Mouse (Mus musculus) hindbrain, embryonic 16.5 days (tissue): ENCODE measurements around the gene Zdhhc16. TPM values are rescaled to one million over a fixed set of nuclear protein-coding genes. Genes with fewer than 3 reads are reported as not detected.

Experiments used
- ATAC-seq: fragments of 200-750 bp; cut with Nextera tagmentation; 2 replicates; pipeline ENCODE4 v1.8.0; 2017; ENCODE audit warnings: moderate TSS enrichment, moderate library complexity
- H3K27ac ChIP-seq: fragments of 300-500 bp; sonication (generic); 2 replicates; pipeline ENCODE4 v1.5.1; 2014; ENCODE audit warnings: low read depth, mild to moderate bottlenecking, control low read depth, low read length, moderate library complexity
- H3K27me3 ChIP-seq: fragments of 300-500 bp; sonication (generic); replicated peaks from 2 replicates; pipeline ENCODE4 v1.6.1; 2014; ENCODE audit warnings: low read length; ENCODE audit not compliant: control insufficient read depth, insufficient read depth
- H3K36me3 ChIP-seq: fragments of 300-500 bp; sonication (generic); 2 replicates; pipeline ENCODE4 v1.6.1; 2014; ENCODE audit warnings: mild to moderate bottlenecking, low read length, moderate library complexity, mixed read lengths; ENCODE audit not compliant: control insufficient read depth, insufficient read depth
- H3K4me1 ChIP-seq: fragments of 300-500 bp; sonication (generic); 2 replicates; pipeline ENCODE4 v1.6.1; 2014; ENCODE audit warnings: low read depth, low read length; ENCODE audit not compliant: control insufficient read depth, insufficient read depth
- H3K4me2 ChIP-seq: fragments of 300-500 bp; sonication (generic); 2 replicates; pipeline ENCODE4 v1.6.1; 2014; ENCODE audit warnings: mild to moderate bottlenecking, low read length, control low read depth, moderate library complexity
- H3K4me3 ChIP-seq: fragments of 300-500 bp; sonication (generic); 2 replicates; pipeline ENCODE4 v1.5.1; 2014; ENCODE audit warnings: mild to moderate bottlenecking, low read length, control low read depth, moderate library complexity
- H3K9ac ChIP-seq: fragments of 300-500 bp; sonication (generic); 2 replicates; pipeline ENCODE4 v1.6.1; 2014; ENCODE audit warnings: low read depth, mild to moderate bottlenecking, control low read depth, low read length, moderate library complexity
- H3K9me3 ChIP-seq: fragments of 300-500 bp; sonication (generic); 2 replicates; pipeline ENCODE4 v1.6.1; 2014; ENCODE audit warnings: mild to moderate bottlenecking, low read length, moderate library complexity; ENCODE audit not compliant: control insufficient read depth
- WGBS: fragments of 180-500 bp; shearing (Covaris S2); extraction: QIAGEN DNeasy Blood & Tissue Kit; methylation state at CpG from one replicate; pipeline ENCODE4 v1.1.7; 2014; 5-methylcytosine and 5-hydroxymethylcytosine counted together
- polyA plus RNA-seq: library from polyadenylated mRNA; unstranded; fragments of >200 nt; fragmentation: Nextera tagmentation; extraction: Ambion mirVana; gene quantifications from 2 replicates; pipeline ENCODE4 v1.2.1, GENCODE M21; 2015

Zdhhc16 gene
- polyA plus RNA-seq, 1 experiment from 2014 or later: 91.3 TPM

- Histone ChIP-seq H3K9me3 (no peaks in the 10 kb centered on the region), H3K9ac (no peak overlapping the region), H3K36me3 (no peaks in the 10 kb centered on the region), H3K4me3 (no peak overlapping the region), H3K4me1 (no peaks in the 10 kb centered on the region), H3K27ac (no peak overlapping the region), H3K27me3 (no peaks in the 10 kb centered on the region), H3K4me2 (no peak overlapping the region)
- WGBS: 54% methylated on average over 2 of the region's 2 CpGs
- no peak for ATAC-seq
Observed at GRCm38 (mm10) chr19:41901696-41902095, 31.6 kb upstream of the Zdhhc16 start.

GRCm38 (mm10) chr19:41902848-41903593 is 30.3 kb upstream of the Zdhhc16 start:
- no peak overlapping the region for H3K9ac ChIP-seq
- H3K9me3 ChIP-seq: no peaks in the 10 kb centered on the region
- no peak overlapping the region for H3K27ac ChIP-seq
- H3K36me3 ChIP-seq: no peaks in the 10 kb centered on the region
- 87% methylated on average over 10 of the region's 10 CpGs for WGBS
- no peaks in the 10 kb centered on the region for H3K27me3 ChIP-seq
- no peak overlapping the region for H3K4me3 ChIP-seq
- no peak for ATAC-seq
- H3K4me1 ChIP-seq: no peaks in the 10 kb centered on the region
- H3K4me2 ChIP-seq: no peak overlapping the region

- H3K27ac ChIP-seq: no peak overlapping the region
- H3K9me3 ChIP-seq: no peaks in the 10 kb centered on the region
- no peak overlapping the region for H3K9ac ChIP-seq
- no peak for ATAC-seq
- 92% methylated on average over 2 of the region's 2 CpGs for WGBS
- no peaks in the 10 kb centered on the region for H3K36me3 ChIP-seq
- H3K4me1 ChIP-seq: no peaks in the 10 kb centered on the region
- H3K27me3 ChIP-seq: no peaks in the 10 kb centered on the region
- no peak overlapping the region for H3K4me2 ChIP-seq
- H3K4me3 ChIP-seq: no peak overlapping the region
Observed at GRCm38 (mm10) chr19:41905246-41905645, 28.0 kb upstream of the Zdhhc16 start.

- Histone ChIP-seq H3K27ac (no peak overlapping the region), H3K9ac (no peak overlapping the region), H3K4me3 (no peak overlapping the region), H3K36me3 (no peaks in the 10 kb centered on the region), H3K9me3 (no peaks in the 10 kb centered on the region), H3K27me3 (no peaks in the 10 kb centered on the region), H3K4me1 (no peaks in the 10 kb centered on the region), H3K4me2 (no peak overlapping the region)
- no peak for ATAC-seq
- WGBS: 74% methylated on average over 6 of the region's 6 CpGs
Observed at GRCm38 (mm10) chr19:41906311-41907078, 26.8 kb upstream of the Zdhhc16 start.

GRCm38 (mm10) chr19:41907079-41907760 is 26.1 kb upstream of the Zdhhc16 start:
- Histone ChIP-seq H3K27ac (no peak overlapping the region), H3K36me3 (no peaks in the 10 kb centered on the region), H3K9ac (no peak overlapping the region), H3K4me1 (no peaks in the 10 kb centered on the region), H3K4me2 (no peak overlapping the region), H3K9me3 (no peaks in the 10 kb centered on the region), H3K27me3 (no peaks in the 10 kb centered on the region), H3K4me3 (no peak overlapping the region)
- WGBS: 48% methylated on average over 8 of the region's 8 CpGs
- no peak for ATAC-seq

GRCm38 (mm10) chr19:41908736-41909135 is 24.5 kb upstream of the Zdhhc16 start:
- no peak for ATAC-seq
- Histone ChIP-seq H3K27me3 (no peaks in the 10 kb centered on the region), H3K27ac (no peak overlapping the region), H3K9ac (no peak overlapping the region), H3K36me3 (no peaks in the 10 kb centered on the region), H3K9me3 (no peaks in the 10 kb centered on the region), H3K4me2 (no peak overlapping the region), H3K4me3 (no peak overlapping the region), H3K4me1 (peaks cover 11% of the 10 kb centered on the region)
- WGBS: 83% methylated on average over 3 of the region's 3 CpGs

- no peak overlapping the region for H3K9ac ChIP-seq
- H3K9me3 ChIP-seq: no peaks in the 10 kb centered on the region
- H3K27ac ChIP-seq: no peak overlapping the region
- WGBS: 93% methylated on average over 2 of the region's 2 CpGs
- no peaks in the 10 kb centered on the region for H3K36me3 ChIP-seq
- ATAC-seq: no peak
- H3K4me3 ChIP-seq: no peak overlapping the region
- no peaks in the 10 kb centered on the region for H3K27me3 ChIP-seq
- H3K4me1 ChIP-seq: peaks cover 17% of the 10 kb centered on the region
- H3K4me2 ChIP-seq: no peak overlapping the region
Observed at GRCm38 (mm10) chr19:41910396-41910795, 22.9 kb upstream of the Zdhhc16 start.

- Histone ChIP-seq H3K4me3 (peak within 1 kb of the TSS; percentile 96), H3K27me3 (no peaks in the 10 kb centered on the region), H3K27ac (peak within 1 kb of the TSS; percentile 92), H3K4me1 (peaks cover 17% of the 10 kb centered on the region), H3K4me2 (peak within 1 kb of the TSS; percentile 84), H3K9me3 (no peaks in the 10 kb centered on the region), H3K9ac (peak within 1 kb of the TSS; percentile 85), H3K36me3 (peaks cover 3% of the 10 kb centered on the region; the same call in 1 of the 2 replicates)
- peak; percentile 96 for ATAC-seq
- 5% methylated on average over 51 of the region's 54 CpGs for WGBS
Observed at GRCm38 (mm10) chr19:41911178-41912073, 21.9 kb upstream of the Zdhhc16 start, which contains the start of gene Pgam1. Gene Pgam1 (plus strand): TSS chr19:41911923.
